Mouse (Mus musculus) 3134 (cell line): ENCODE measurements at regions not wholly inside any gene's neighbourhood (a gene's known extent, or its start where the extent isn't known, plus 50 kb on each side); places are given as distances from the start of the nearest gene placed in this dataset.

Experiments
- DNase-seq: peaks from one replicate; pipeline ENCODE4 v3.0.0-alpha.2; 2011; ENCODE audit warnings: low spot score; ENCODE audit not compliant: insufficient read length; ENCODE audit errors: extremely low read depth

GRCm38 (mm10) chr4:106261404-106261803 lies 54.6 kb upstream of the Usp24 start:
- DNase-seq, result no peak

- DNase-seq, result no peak
Observed at GRCm38 (mm10) chr4:106261901-106262560, 54.0 kb upstream of the Usp24 start.

GRCm38 (mm10) chr4:106262751-106263725 lies 53.0 kb upstream of the Usp24 start:
- DNase-seq, result no peak
